Mouse (Mus musculus): Measurements from ENCODE around the gene Naa16.

The Naa16 gene

GRCm38 (mm10) chr14:79275441-79275840 lies 115.1 kb downstream of the Naa16 start:
- DNase-seq (ENCODE audit: low spot score in 2 of 2): no peak

All from natural killer cell, adult 2 months (primary cell).